Mouse (Mus musculus) large intestine, adult 2 months (tissue): ENCODE measurements around the gene Mamld1. TPM values are rescaled to one million over a fixed set of nuclear protein-coding genes. Genes with fewer than 3 reads are reported as not detected.

Experiments used
- DNase-seq: peaks from one replicate; pipeline ENCODE4 v3.0.0-alpha.2; 2012; ENCODE audit warnings: low read depth, low spot score
- WGBS: fragments of 180-500 bp; shearing (Covaris S2); methylation state at CpG from one replicate; pipeline ENCODE4 v1.1.7; 2018; 5-methylcytosine and 5-hydroxymethylcytosine counted together
- polyA plus RNA-seq: library from polyadenylated mRNA; depleted of rRNA; stranded (reverse); fragments of >200 nt; gene quantifications from 2 replicates; pipeline ENCODE4 v1.2.3, GENCODE M21; 2012; rRNA removed

The Mamld1 gene
- polyA plus RNA-seq, 1 experiment, result 0.63 TPM

GRCm38 (mm10) chrX:71125013-71125412, 75.0 kb downstream of the Mamld1 start:
- 79% methylated on average over 7 of the region's 7 CpGs for WGBS
- DNase-seq, result no peak

- DNase-seq, result no peak
Observed at GRCm38 (mm10) chrX:71131464-71131863, 81.4 kb downstream of the Mamld1 start.

GRCm38 (mm10) chrX:71141390-71141789, 91.3 kb downstream of the Mamld1 start:
- no peak for DNase-seq
- WGBS, result 88% methylated on average over 2 of the region's 2 CpGs

- 82% methylated on average over 1 of the region's 1 CpGs for WGBS
- DNase-seq, result no peak
Observed at GRCm38 (mm10) chrX:71149441-71150050, 99.5 kb downstream of the Mamld1 start.

GRCm38 (mm10) chrX:71150551-71151001, 100.5 kb downstream of the Mamld1 start:
- no peak for DNase-seq
- 56% methylated on average over 4 of the region's 4 CpGs for WGBS

GRCm38 (mm10) chrX:71181526-71181925, 131.5 kb downstream of the Mamld1 start:
- 84% methylated on average over 3 of the region's 3 CpGs for WGBS
- DNase-seq, result no peak

- WGBS, result 72% methylated on average over 4 of the region's 4 CpGs
- DNase-seq, result no peak
Observed at GRCm38 (mm10) chrX:71183671-71184070, 133.6 kb downstream of the Mamld1 start.

GRCm38 (mm10) chrX:71186396-71186795, 136.3 kb downstream of the Mamld1 start:
- WGBS, result 54% methylated on average over 1 of the region's 1 CpGs
- no peak for DNase-seq

GRCm38 (mm10) chrX:71204776-71205175, 154.7 kb downstream of the Mamld1 start:
- WGBS, result 51% methylated on average over 2 of the region's 2 CpGs
- DNase-seq, result no peak

Other genes with a start within 250 kb of the Mamld1 start
- gene Mtm1, start 160.5 kb downstream of the Mamld1 start, polyA plus RNA-seq, result 6.4 and 8.4 TPM in 2 replicates